Mouse (Mus musculus): Measurements from ENCODE around the gene Cacng7.
A peak's percentile ranks its signal among the peaks of the same experiment; 100 is the strongest.
"Not testable (repeated sequence)": the region's sequence is repeated elsewhere in the genome, so short reads cannot be mapped to it uniquely, and the experiment has no call there.

The Cacng7 gene

DNA sequence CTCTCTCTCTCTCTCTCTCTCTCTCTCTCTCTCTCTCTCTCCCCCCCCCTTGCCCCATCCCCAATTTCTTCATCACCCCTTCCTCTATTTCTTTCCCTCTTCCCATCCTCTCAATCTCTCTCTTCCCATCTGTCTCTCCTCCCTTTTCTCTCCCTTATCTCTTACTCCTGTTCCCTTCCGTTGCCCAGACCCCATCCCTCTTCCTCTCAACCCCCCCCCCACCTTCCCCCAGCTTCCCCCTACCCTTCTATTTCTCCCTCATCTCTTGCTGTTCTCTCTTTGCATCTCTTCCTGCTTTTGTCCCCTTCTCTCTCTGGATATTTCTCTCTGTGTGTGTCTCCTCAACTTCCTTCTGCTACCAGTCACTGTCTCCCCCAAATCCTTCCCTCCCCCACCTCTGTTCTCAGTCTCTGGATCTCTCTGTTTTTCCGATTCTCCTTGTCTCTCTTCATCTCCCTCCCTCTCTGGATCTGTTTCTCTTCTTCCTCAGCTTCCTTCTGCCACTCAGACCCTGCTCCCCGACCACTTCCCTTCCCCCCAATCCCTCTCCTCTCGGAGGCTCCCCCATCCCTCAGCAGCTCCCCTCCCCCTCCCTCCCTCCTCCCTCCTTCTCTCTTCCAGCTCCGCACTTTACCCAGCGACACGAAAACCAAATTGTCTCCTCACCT, 57.8 kb downstream of the Cacng7 start, which contains the start of gene Cacng8:
Cacng8 (plus strand) TSS at position 271 of the 668 bp plus-strand sequence.
- DNase-seq (ENCODE audit: low spot score), result no peak

DNA sequence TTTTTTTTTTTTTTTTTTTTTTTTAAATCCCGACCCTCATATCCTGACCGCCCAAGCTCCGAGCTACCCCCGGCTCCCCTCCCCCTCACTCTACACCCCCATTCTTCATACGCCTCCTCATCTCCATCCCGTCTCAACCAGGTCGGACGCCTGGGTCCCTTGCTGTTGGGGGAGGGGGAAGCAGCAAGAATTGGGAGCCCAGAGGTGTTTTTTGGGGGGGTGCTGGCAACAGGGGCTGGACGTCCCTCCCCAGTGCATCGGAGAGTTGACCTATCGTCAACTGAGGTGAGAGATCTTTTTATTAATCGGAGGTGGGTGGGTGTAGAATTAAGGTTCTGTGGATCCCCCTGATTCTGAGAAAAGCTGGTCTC, 58.3 kb downstream of the Cacng7 start:
- no peak for DNase-seq (ENCODE audit: low spot score)

DNA sequence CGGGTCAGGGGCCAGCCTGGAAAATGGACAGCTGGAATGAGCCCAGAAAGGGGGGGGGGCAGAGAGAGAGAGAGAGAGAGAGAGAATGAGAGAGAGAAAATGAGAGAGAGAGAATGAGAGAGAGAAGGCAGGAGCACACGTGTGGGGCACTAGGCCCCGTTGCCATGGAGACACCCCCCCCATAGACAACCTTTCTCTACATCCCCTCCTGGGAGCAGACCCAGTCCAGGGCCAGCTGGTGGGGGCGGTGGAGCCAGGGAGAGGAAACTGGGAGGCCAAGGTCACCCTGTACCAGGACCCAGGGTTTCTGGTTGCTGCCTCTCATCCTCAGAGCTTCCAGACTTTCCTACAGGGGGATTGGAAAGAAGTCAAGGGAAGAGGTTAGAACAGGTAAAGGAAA, 59.1 kb downstream of the Cacng7 start:
- no peak for DNase-seq (ENCODE audit: low spot score)

DNA sequence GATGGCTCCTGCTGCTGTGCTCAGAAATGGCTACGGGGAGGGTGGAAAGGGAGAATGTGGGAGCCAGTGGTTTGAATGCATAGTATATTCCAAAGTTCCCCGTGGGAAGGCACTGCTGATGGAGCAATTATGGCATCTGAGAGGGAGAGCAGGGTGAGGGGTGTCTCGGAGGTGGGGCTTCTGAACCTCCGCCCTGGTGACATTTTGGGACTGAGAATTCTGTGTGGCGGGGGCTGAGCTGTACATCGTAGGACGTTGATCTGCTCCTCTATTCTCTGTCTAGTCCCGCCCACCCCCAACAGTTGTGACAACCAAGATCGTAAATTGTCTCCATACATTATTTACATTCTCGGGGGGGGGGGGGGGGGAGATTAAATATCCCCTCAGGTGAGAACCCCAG, 64.6 kb downstream of the Cacng7 start:
- no peak for DNase-seq (ENCODE audit: low spot score)

DNA sequence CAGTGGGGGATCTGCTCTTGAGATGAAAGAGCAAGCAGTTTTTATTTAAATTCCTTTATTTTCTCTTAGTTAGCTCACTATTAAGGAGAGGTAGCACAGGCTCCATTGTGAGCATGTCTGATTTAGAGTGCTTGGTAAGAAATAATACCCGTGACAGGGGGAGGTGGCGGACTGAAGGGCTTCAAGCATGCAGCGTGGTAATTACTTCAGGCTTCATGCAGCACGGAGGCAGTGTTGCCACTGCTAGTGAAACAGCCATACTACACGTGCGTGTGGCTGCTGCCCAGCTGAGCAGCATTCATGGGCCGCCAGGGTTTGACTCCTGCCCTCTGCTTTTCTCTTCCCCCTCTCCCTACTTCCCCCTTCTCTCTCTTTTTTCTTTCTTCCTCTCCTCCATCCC, 65.0 kb downstream of the Cacng7 start:
- DNase-seq (ENCODE audit: low spot score), result no peak

DNA sequence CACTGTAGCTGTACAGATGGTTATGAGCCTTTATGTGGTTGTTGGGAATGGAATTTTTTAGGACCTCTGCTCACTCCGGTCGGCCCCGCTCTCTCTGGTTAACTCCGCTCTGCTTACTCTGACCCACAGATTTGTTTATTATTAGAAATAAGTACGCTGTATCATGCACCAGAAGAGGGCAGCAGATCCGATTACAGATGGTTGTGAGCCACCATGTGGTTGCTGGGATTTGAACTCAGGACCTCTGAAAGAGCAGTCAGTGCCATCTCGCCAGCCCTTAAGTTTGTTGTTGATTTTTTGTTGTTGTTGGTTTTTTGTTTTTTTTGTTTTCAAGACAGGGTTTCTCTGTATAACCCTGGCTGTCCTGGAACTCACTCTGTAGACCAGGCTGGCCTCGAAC, 65.6 kb downstream of the Cacng7 start:
- not testable (repeated sequence) for DNase-seq (ENCODE audit: low spot score)

DNA sequence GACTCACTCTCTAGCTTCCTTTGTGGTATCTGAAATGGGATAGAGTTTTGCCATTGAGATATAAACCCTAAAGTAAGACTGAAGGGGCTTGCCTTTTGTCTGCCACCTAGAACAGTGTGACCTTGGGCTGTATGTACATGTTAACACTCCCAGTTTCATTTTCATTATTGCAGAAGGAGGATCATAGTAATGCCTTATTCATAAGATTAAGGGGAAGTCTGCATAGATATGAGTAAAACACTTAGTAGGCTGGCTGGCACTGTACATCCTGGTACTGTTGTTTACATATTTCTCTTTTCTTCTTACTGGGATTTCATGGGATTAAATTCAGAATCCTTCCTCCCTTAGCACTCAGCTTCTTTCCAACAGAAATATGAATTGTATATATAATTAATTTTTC, 67.2 kb downstream of the Cacng7 start:
- DNase-seq (ENCODE audit: low spot score), result no peak

DNA sequence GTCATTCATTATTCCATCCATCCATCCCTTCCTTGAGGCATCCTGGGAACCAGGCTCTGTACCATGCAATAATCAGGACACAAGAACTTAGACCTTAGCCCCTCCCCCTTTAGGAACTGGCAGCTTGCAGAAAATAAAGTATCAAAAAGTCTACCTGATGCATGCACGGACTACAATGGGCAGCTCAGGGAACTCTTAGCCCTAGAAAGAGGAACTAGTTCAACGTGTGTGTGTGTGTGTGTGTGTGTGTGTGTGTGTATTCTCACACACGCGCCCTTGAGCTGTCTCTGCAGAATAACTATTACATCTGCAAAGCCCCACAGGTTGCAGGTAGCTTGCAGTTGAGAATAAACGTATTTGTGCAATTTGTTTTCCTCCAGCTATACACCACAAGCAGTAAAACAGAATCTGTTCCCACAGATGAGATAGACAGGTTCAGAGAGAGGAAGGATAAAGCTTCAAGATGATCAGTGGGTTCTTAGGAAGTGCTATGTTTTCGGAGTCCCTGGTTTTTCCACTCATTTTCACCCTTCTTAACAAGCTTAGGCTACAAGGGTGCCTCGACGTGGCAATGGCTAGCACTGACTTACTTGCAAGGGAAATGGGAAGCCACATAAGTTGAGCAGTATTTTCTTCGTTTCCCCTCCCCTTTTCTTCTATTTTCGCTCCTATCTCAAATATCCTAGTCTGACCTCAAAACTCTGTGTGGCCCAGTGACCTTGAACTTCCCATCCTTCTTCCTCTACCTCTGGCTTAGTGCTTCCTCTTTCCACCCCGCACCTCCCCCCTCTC, 77.2 kb downstream of the Cacng7 start:
- DNase-seq (ENCODE audit: low spot score), result no peak

DNA sequence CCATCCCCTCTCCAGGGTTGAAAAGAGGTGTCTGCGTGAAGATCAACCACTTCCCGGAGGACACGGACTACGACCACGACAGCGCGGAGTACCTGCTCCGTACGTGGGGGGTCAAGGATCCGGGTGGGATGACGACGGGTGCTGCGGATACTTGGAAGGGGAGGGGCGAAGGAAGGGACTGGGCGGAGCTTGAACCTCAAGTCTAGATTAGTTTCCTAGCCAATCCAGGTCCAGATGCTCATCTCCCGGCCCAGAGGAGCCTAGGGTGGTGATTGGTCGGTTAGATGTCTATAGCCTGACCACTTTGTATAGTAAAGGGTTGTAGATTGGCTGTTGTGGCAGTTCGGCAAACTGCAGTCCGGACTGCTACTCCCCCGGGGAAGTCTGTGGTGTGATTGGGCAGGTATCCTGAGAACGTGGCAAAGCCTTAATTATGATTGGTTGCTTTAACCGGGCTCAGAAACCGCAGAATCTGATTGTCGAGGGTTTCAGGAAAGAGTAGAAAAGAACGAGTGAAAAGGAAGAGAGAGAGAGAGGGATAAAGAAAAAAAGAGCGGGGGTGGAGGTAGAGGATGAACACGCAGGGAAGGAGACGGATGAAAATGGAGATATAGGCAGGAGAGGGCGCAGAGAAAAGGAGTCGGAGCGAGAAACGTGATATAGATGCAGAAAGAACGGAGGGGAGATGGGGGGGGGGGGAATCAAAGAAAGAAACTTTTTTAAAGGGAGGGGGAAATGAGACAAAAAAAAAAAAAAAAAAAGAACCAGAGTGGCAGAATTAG, 78.6 kb downstream of the Cacng7 start:
- DNase-seq (ENCODE audit: low spot score), result no peak

DNA sequence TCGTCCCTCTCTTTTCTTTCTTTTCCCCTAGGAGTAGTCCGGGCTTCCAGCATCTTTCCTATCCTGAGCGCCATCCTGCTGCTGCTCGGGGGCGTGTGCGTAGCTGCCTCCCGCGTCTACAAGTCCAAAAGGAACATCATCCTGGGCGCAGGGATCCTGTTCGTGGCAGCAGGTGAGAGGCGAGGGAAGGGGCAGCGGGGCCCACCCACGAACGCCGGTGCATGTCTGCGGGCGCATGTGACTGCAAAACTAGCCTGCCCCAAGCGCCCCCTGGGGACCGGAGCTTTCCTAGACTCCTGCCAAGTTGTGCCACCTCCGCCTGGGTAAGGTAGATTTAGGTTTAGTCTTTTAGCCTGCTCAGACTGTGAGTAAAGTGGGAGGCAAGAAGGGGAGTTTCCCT, 79.3 kb downstream of the Cacng7 start:
- no peak for DNase-seq (ENCODE audit: low spot score)

DNA sequence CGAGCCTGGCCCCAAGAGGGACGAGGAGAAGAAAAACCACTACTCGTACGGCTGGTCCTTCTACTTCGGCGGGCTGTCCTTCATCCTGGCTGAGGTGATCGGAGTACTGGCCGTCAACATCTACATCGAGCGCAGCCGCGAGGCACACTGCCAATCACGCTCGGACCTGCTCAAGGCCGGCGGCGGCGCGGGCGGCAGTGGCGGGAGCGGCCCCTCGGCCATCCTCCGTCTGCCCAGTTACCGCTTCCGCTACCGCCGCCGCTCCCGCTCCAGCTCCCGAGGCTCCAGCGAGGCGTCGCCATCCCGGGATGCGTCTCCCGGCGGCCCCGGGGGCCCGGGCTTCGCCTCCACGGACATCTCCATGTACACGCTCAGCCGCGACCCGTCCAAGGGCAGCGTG, 82.1 kb downstream of the Cacng7 start:
- DNase-seq (ENCODE audit: low spot score), result peak; percentile 11

DNA sequence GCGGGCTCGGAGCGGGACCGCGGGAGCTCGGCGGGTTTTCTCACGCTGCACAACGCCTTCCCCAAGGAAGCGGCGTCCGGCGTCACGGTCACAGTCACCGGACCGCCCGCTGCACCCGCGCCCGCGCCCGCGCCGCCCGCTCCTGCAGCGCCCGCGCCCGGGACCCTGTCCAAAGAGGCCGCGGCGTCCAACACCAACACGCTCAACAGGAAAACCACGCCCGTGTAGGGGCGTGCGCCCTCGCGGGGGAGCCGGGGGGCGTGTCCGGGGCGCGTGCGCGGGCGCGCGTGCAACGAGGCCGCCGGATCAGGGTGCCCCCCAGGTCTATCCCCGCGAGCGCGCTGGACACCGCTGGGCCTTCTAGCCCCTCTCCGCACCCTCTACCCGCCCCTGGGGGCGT, 82.6 kb downstream of the Cacng7 start:
- DNase-seq (ENCODE audit: low spot score), result no peak

Data from urinary bladder, postnatal 25 days (tissue).